Mouse (Mus musculus): ENCODE measurements around the gene Gm19345. TPM values are rescaled to one million over a fixed set of nuclear protein-coding genes. Genes with fewer than 3 reads are reported as not detected.

The Gm19345 gene
- polyA plus RNA-seq (2015; fragmentation: Nextera tagmentation; extraction: Ambion mirVana): 2.3 and 3.9 TPM in 2 replicates

GRCm38 (mm10) chr7:19851858-19852570 lies at the start of gene Gm19345:
TSS of gene Gm19345 (plus strand) at chr7:19852003.
- peak within 1 kb of the TSS; percentile 61 for H3K4me2 ChIP-seq
- peak within 1 kb of the TSS; percentile 39 for H3K4me3 ChIP-seq
- 2% methylated on average over 31 of the region's 33 CpGs for WGBS
- H3K27me3 ChIP-seq: peaks cover 28% of the 10 kb centered on the region
- ATAC-seq: peak; percentile 91
- no peaks in the 10 kb centered on the region for H3K9me3 ChIP-seq (replicated peaks)
- H3K27ac ChIP-seq: no peak within 1 kb of the TSS
- peak within 1 kb of the TSS; percentile 58 for H3K9ac ChIP-seq
- no peaks in the 10 kb centered on the region for H3K36me3 ChIP-seq (ENCODE audit: poor library complexity, severe bottlenecking)
- H3K4me1 ChIP-seq: peaks cover 6% of the 10 kb centered on the region; the same call in 1 of the 2 replicates

- WGBS: 28% methylated on average over 6 of the region's 7 CpGs
- no peak for ATAC-seq
- Histone ChIP-seq H3K27ac (no peak overlapping the region), H3K4me3 (no peak overlapping the region), H3K4me2 (no peak overlapping the region), H3K9ac (no peak overlapping the region), H3K27me3 (peaks cover 16% of the 10 kb centered on the region), H3K36me3 (ENCODE audit: poor library complexity, severe bottlenecking) (no peaks in the 10 kb centered on the region), H3K9me3 (replicated peaks) (no peaks in the 10 kb centered on the region), H3K4me1 (no peaks in the 10 kb centered on the region)
Observed at GRCm38 (mm10) chr7:19802995-19803394, 48.8 kb upstream of the Gm19345 start.

- H3K4me2 ChIP-seq: no peak overlapping the region
- H3K9ac ChIP-seq: no peak overlapping the region
- peaks cover 8% of the 10 kb centered on the region for H3K4me1 ChIP-seq
- peaks cover 46% of the 10 kb centered on the region for H3K27me3 ChIP-seq
- no peaks in the 10 kb centered on the region for H3K36me3 ChIP-seq (ENCODE audit: poor library complexity, severe bottlenecking)
- H3K9me3 ChIP-seq (replicated peaks): no peaks in the 10 kb centered on the region
- H3K4me3 ChIP-seq: no peak overlapping the region
- no peak overlapping the region for H3K27ac ChIP-seq
- no peak for ATAC-seq
- WGBS: 85% methylated on average over 8 of the region's 8 CpGs
Observed at GRCm38 (mm10) chr7:19806356-19806969, 45.3 kb upstream of the Gm19345 start.

GRCm38 (mm10) chr7:19809369-19809768 lies 42.4 kb upstream of the Gm19345 start:
- no peaks in the 10 kb centered on the region for H3K36me3 ChIP-seq (ENCODE audit: poor library complexity, severe bottlenecking)
- peaks cover 68% of the 10 kb centered on the region for H3K27me3 ChIP-seq
- 0 out of 2 replicates have a peak, but pooled peaks have one; percentile 19 for ATAC-seq
- H3K9me3 ChIP-seq (replicated peaks): no peaks in the 10 kb centered on the region
- peaks cover 9% of the 10 kb centered on the region for H3K4me1 ChIP-seq
- H3K9ac ChIP-seq: peak overlapping the region; percentile 40; the same call in 1 of the 2 replicates
- peak overlapping the region; percentile 13 for H3K4me3 ChIP-seq
- H3K27ac ChIP-seq: no peak overlapping the region
- peak overlapping the region; percentile 43 for H3K4me2 ChIP-seq
- 4% methylated on average over 27 of the region's 27 CpGs for WGBS

GRCm38 (mm10) chr7:19811114-19811513 lies 40.7 kb upstream of the Gm19345 start:
- no peak overlapping the region for H3K27ac ChIP-seq
- H3K9ac ChIP-seq: no peak overlapping the region
- H3K4me3 ChIP-seq: peak overlapping the region; percentile 21
- H3K4me1 ChIP-seq: peaks cover 15% of the 10 kb centered on the region
- no peaks in the 10 kb centered on the region for H3K36me3 ChIP-seq (ENCODE audit: poor library complexity, severe bottlenecking)
- H3K4me2 ChIP-seq: peak overlapping the region; percentile 50
- H3K27me3 ChIP-seq: peaks cover 68% of the 10 kb centered on the region
- 0 out of 2 replicates have a peak, but pooled peaks cover 4% of the 10 kb centered on the region for H3K9me3 ChIP-seq (replicated peaks)
- peak; percentile 34; the same call in 1 of the 2 replicates for ATAC-seq
- WGBS: 2% methylated on average over 22 of the region's 22 CpGs

- Histone ChIP-seq H3K27me3 (peaks cover 84% of the 10 kb centered on the region), H3K36me3 (ENCODE audit: poor library complexity, severe bottlenecking) (no peaks in the 10 kb centered on the region), H3K27ac (no peak overlapping the region), H3K4me1 (peaks cover 34% of the 10 kb centered on the region), H3K9me3 (replicated peaks) (0 out of 2 replicates have a peak, but pooled peaks cover 4% of the 10 kb centered on the region), H3K4me2 (no peak overlapping the region), H3K4me3 (no peak overlapping the region), H3K9ac (no peak overlapping the region)
- no peak for ATAC-seq
- WGBS: 82% methylated on average over 4 of the region's 4 CpGs
Observed at GRCm38 (mm10) chr7:19813161-19813560, 38.6 kb upstream of the Gm19345 start.

- Histone ChIP-seq H3K9ac (no peak overlapping the region), H3K4me2 (no peak overlapping the region), H3K4me3 (no peak overlapping the region), H3K27me3 (peaks cover 84% of the 10 kb centered on the region), H3K36me3 (ENCODE audit: poor library complexity, severe bottlenecking) (no peaks in the 10 kb centered on the region), H3K9me3 (replicated peaks) (0 out of 2 replicates have a peak, but pooled peaks cover 4% of the 10 kb centered on the region), H3K4me1 (peaks cover 34% of the 10 kb centered on the region), H3K27ac (no peak overlapping the region)
- 87% methylated on average over 6 of the region's 6 CpGs for WGBS
- ATAC-seq: no peak
Observed at GRCm38 (mm10) chr7:19813579-19814122, 38.2 kb upstream of the Gm19345 start.

GRCm38 (mm10) chr7:19815296-19816223 lies 36.2 kb upstream of the Gm19345 start:
- H3K4me2 ChIP-seq: peak overlapping the region; percentile 70
- peak overlapping the region; percentile 40 for H3K4me3 ChIP-seq
- peak overlapping the region; percentile 64 for H3K9ac ChIP-seq
- no peak overlapping the region for H3K27ac ChIP-seq
- H3K9me3 ChIP-seq (replicated peaks): 0 out of 2 replicates have a peak, but pooled peaks cover 4% of the 10 kb centered on the region
- no peaks in the 10 kb centered on the region for H3K36me3 ChIP-seq (ENCODE audit: poor library complexity, severe bottlenecking)
- ATAC-seq: peak; percentile 49
- H3K27me3 ChIP-seq: peaks cover 77% of the 10 kb centered on the region
- H3K4me1 ChIP-seq: peaks cover 34% of the 10 kb centered on the region
- WGBS: 19% methylated on average over 17 of the region's 17 CpGs

- Histone ChIP-seq H3K9ac (peak overlapping the region; percentile 64), H3K4me3 (peak overlapping the region; percentile 40), H3K27me3 (peaks cover 77% of the 10 kb centered on the region), H3K4me1 (peaks cover 27% of the 10 kb centered on the region), H3K36me3 (ENCODE audit: poor library complexity, severe bottlenecking) (no peaks in the 10 kb centered on the region), H3K9me3 (replicated peaks) (0 out of 2 replicates have a peak, but pooled peaks cover 4% of the 10 kb centered on the region), H3K4me2 (peak overlapping the region; percentile 70), H3K27ac (no peak overlapping the region)
- WGBS: 1% methylated on average over 28 of the region's 28 CpGs
- peak; percentile 61 for ATAC-seq
Observed at GRCm38 (mm10) chr7:19816224-19816771, 35.5 kb upstream of the Gm19345 start.

- WGBS: 6% methylated on average over 15 of the region's 15 CpGs
- Histone ChIP-seq H3K27ac (no peak overlapping the region), H3K4me3 (no peak overlapping the region), H3K9ac (peak overlapping the region; percentile 40), H3K27me3 (peaks cover 77% of the 10 kb centered on the region), H3K36me3 (ENCODE audit: poor library complexity, severe bottlenecking) (no peaks in the 10 kb centered on the region), H3K4me2 (peak overlapping the region; percentile 42), H3K9me3 (replicated peaks) (0 out of 2 replicates have a peak, but pooled peaks cover 4% of the 10 kb centered on the region), H3K4me1 (peaks cover 29% of the 10 kb centered on the region)
- peak; percentile 26; the same call in 1 of the 2 replicates for ATAC-seq
Observed at GRCm38 (mm10) chr7:19817382-19818105, 34.3 kb upstream of the Gm19345 start.
